Mouse (Mus musculus): ENCODE measurements around the gene Bud31. TPM values are rescaled to one million over a fixed set of nuclear protein-coding genes. Genes with fewer than 3 reads are reported as not detected.

Gene Bud31
- polyA plus RNA-seq, 1 experiment from 2014 or later: 172 TPM

DNA sequence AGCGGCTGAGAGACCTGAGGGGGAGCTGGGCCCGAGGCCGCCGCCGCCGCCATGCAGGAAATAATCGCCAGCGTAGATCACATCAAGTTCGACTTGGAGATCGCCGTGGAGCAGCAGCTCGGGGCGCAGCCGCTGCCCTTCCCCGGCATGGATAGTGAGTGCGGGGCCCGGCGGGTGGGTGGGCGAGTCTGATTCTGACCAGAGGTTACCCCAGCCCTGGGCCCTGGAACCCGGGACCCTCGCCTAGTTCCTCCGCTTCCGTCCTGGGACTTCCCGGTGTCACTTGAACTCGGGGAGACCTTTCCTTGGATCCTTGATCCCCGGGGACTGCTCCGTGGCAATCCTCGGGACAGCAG is 27.1 kb downstream of the Bud31 start:
- Histone ChIP-seq H3K4me1 (replicated peaks) (peaks cover 25% of the 10 kb centered on the region), H3K27ac (replicated peaks) (peak overlapping the region; percentile 82), H3K4me2 (peak overlapping the region; percentile 94), H3K27me3 (no peaks in the 10 kb centered on the region), H3K4me3 (peak overlapping the region; percentile 92), H3K9me3 (no peaks in the 10 kb centered on the region), H3K36me3 (peaks cover 25% of the 10 kb centered on the region), H3K9ac (peak overlapping the region; percentile 96)
- peak; percentile 76 for ATAC-seq (ENCODE audit: low FRiP score, low read depth)
- 0% methylated on average over 26 of the region's 28 CpGs for WGBS

DNA sequence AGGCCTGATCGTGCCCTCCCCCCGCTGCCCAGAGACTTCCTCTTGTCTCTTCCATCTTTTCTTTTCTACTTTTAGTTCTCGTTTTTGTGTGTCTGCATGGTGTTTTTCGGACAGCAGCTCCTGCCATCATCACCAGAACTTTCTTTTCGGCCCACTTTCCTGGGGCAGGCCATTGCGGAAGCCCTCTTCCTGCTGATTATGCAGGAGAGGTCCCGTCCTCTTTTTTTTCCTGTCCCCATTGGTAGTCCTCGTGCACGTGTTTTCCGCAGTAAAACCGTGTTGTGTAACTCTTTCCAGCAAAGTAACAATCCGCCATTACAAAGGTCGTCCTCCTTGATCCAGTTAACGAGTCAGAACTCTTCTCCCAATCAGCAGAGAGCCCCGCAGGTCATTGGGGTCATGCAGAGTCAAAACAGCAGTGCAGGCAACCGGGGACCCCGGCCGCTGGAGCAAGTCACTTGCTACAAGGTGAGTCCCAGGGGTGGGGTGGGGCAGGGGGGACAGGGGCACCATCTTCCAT is 38.4 kb downstream of the Bud31 start:
- no peak for ATAC-seq (ENCODE audit: low FRiP score, low read depth)
- H3K9me3 ChIP-seq: no peaks in the 10 kb centered on the region
- H3K4me2 ChIP-seq: no peak overlapping the region
- peaks cover 91% of the 10 kb centered on the region for H3K36me3 ChIP-seq
- no peaks in the 10 kb centered on the region for H3K4me1 ChIP-seq (replicated peaks)
- 89% methylated on average over 18 of the region's 18 CpGs for WGBS
- H3K27me3 ChIP-seq: no peaks in the 10 kb centered on the region
- no peak overlapping the region for H3K27ac ChIP-seq (replicated peaks)
- no peak overlapping the region for H3K4me3 ChIP-seq
- no peak overlapping the region for H3K9ac ChIP-seq

- H3K4me1 ChIP-seq (replicated peaks): peaks cover 16% of the 10 kb centered on the region
- WGBS: 87% methylated on average over 2 of the region's 2 CpGs
- ATAC-seq (ENCODE audit: low FRiP score, low read depth): no peak
Measured at GRCm38 (mm10) chr5:145185244-145185643, 45.1 kb downstream of the Bud31 start.

GRCm38 (mm10) chr5:145189416-145189815 is 49.3 kb downstream of the Bud31 start:
- ATAC-seq (ENCODE audit: low FRiP score, low read depth): no peak
- Histone ChIP-seq H3K36me3 (peaks cover 41% of the 10 kb centered on the region), H3K4me1 (replicated peaks) (peaks cover 28% of the 10 kb centered on the region), H3K4me2 (0 out of 2 replicates have a peak overlapping the region, but pooled peaks have one; percentile 77), H3K9ac (no peak overlapping the region), H3K4me3 (no peak overlapping the region), H3K27me3 (no peaks in the 10 kb centered on the region), H3K27ac (replicated peaks) (no peak overlapping the region), H3K9me3 (no peaks in the 10 kb centered on the region)
- 98% methylated on average over 6 of the region's 6 CpGs for WGBS

More at GRCm38 (mm10) chr5:145185244-145185643, 45.1 kb downstream of the Bud31 start:
- Histone ChIP-seq H3K36me3 (peaks cover 67% of the 10 kb centered on the region), H3K27ac (replicated peaks) (no peak overlapping the region), H3K4me2 (no peak overlapping the region), H3K9ac (no peak overlapping the region), H3K4me3 (no peak overlapping the region), H3K27me3 (no peaks in the 10 kb centered on the region), H3K9me3 (no peaks in the 10 kb centered on the region)

- Histone ChIP-seq H3K4me2 (peak overlapping the region; percentile 77), H3K4me3 (peak overlapping the region; percentile 82), H3K27me3 (no peaks in the 10 kb centered on the region), H3K9me3 (no peaks in the 10 kb centered on the region), H3K27ac (replicated peaks) (peak overlapping the region; percentile 89), H3K4me1 (replicated peaks) (peaks cover 28% of the 10 kb centered on the region), H3K36me3 (peaks cover 42% of the 10 kb centered on the region), H3K9ac (peak overlapping the region; percentile 91)
- ATAC-seq (ENCODE audit: low FRiP score, low read depth): no peak
- WGBS: 57% methylated on average over 5 of the region's 5 CpGs
Measured at GRCm38 (mm10) chr5:145190373-145190772, 50.2 kb downstream of the Bud31 start.

DNA sequence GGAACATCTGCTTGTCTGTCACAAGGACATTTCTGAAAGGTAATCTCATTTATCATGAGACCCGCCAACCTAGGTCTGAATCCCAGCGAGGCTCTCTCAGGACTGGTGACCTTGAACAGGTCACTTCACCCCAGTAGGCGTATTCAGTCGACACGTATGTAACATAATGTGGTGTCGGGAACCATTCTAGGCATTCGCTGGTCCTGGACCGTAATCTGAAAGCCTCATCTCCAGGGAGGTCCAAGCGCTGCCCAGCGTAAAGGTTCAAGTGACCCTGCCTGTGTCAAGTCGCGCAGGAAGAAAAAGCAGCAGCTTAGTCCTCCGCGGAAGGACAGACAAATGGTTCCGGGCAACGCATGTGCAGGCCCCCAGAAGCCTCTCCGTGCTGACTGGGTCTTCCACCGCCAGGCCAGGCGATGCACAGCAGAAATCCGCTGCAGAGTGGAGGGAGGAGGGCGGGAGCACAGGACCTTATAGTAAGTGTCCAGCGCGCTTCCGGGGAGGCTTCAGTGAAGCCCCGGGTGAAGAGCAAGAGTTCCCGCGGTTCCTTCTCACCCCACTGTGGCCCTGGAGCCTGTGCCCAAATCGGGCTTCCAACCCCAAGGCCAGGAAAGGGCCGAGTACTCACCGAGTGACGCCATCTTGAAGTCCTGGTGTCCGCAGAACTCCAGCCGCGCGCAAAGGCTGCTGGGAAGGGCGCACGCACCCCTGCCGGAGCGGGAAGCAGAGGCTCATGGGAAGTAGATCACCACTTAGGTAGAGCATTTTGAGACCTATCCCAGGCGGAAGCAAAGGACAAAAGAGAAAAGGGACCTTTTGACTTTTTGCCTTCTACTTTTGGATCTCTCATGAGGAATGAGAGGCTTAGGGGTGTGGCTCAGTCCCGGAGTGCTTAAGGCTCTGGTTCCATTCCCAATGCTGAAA is 51.0 kb downstream of the Bud31 start:
- Histone ChIP-seq H3K27me3 (no peaks in the 10 kb centered on the region), H3K4me3 (peak overlapping the region; percentile 82), H3K4me1 (replicated peaks) (peaks cover 28% of the 10 kb centered on the region), H3K36me3 (peaks cover 42% of the 10 kb centered on the region), H3K27ac (replicated peaks) (peak overlapping the region; percentile 89), H3K4me2 (peak overlapping the region; percentile 77), H3K9ac (peak overlapping the region; percentile 91), H3K9me3 (no peaks in the 10 kb centered on the region)
- WGBS: 1% methylated on average over 41 of the region's 41 CpGs
- peak; percentile 92 for ATAC-seq (ENCODE audit: low FRiP score, low read depth)

- peak; percentile 1; the same call in 1 of the 2 replicates for ATAC-seq (ENCODE audit: low FRiP score, low read depth)
- Histone ChIP-seq H3K27ac (replicated peaks) (peak within 1 kb of the TSS; percentile 89), H3K4me1 (replicated peaks) (peaks cover 28% of the 10 kb centered on the region), H3K9ac (peak within 1 kb of the TSS; percentile 91), H3K27me3 (no peaks in the 10 kb centered on the region), H3K4me3 (peak within 1 kb of the TSS; percentile 82), H3K4me2 (peak within 1 kb of the TSS; percentile 77), H3K36me3 (peaks cover 34% of the 10 kb centered on the region), H3K9me3 (no peaks in the 10 kb centered on the region)
- 89% methylated on average over 2 of the region's 2 CpGs for WGBS
Measured at GRCm38 (mm10) chr5:145191962-145192361, 51.8 kb downstream of the Bud31 start, which contains the start of gene Atp5j2. TSS of gene Atp5j2 (minus strand) at chr5:145192062.

Other genes with a start within 250 kb of the Bud31 start
- 33.9 and 36.0 TPM in 2 replicates for gene Smurf1, start 174.5 kb upstream of the Bud31 start, polyA plus RNA-seq (2015; fragmentation: Nextera tagmentation; extraction: Ambion mirVana)
- not detected in 2 replicates for gene Gm4871, start 107.6 kb upstream of the Bud31 start, polyA plus RNA-seq (2015; fragmentation: Nextera tagmentation; extraction: Ambion mirVana)
- not detected in 2 replicates for gene 1700018F24Rik, start 97.4 kb upstream of the Bud31 start, polyA plus RNA-seq (2015; fragmentation: Nextera tagmentation; extraction: Ambion mirVana)
- gene Arpc1a, start 56.5 kb upstream of the Bud31 start, polyA plus RNA-seq (2015; fragmentation: Nextera tagmentation; extraction: Ambion mirVana): 234 and 236 TPM in 2 replicates
- gene Kpna7, start 56.3 kb upstream of the Bud31 start, polyA plus RNA-seq (2015; fragmentation: Nextera tagmentation; extraction: Ambion mirVana): not detected in 2 replicates
- gene Arpc1b, start 26.1 kb upstream of the Bud31 start, polyA plus RNA-seq (2015; fragmentation: Nextera tagmentation; extraction: Ambion mirVana): 73.2 and 88.7 TPM in 2 replicates
- 114 and 122 TPM in 2 replicates for gene Pdap1, start 124 bp upstream of the Bud31 start, polyA plus RNA-seq (2015; fragmentation: Nextera tagmentation; extraction: Ambion mirVana)
- 19.7 and 22.4 TPM in 2 replicates for gene Ptcd1, start 26.7 kb downstream of the Bud31 start, polyA plus RNA-seq (2015; fragmentation: Nextera tagmentation; extraction: Ambion mirVana)
- gene Cpsf4, start 26.9 kb downstream of the Bud31 start, polyA plus RNA-seq (2015; fragmentation: Nextera tagmentation; extraction: Ambion mirVana): 47.3 and 49.7 TPM in 2 replicates
- gene Atp5j2, start 51.7 kb downstream of the Bud31 start, polyA plus RNA-seq (2015; fragmentation: Nextera tagmentation; extraction: Ambion mirVana): 716 and 780 TPM in 2 replicates
- gene Zkscan14, start 61.5 kb downstream of the Bud31 start, polyA plus RNA-seq (2015; fragmentation: Nextera tagmentation; extraction: Ambion mirVana): 13.1 and 14.4 TPM in 2 replicates
- gene Zkscan5, start 64.2 kb downstream of the Bud31 start, polyA plus RNA-seq (2015; fragmentation: Nextera tagmentation; extraction: Ambion mirVana): 13.8 and 15.3 TPM in 2 replicates
- 29.0 and 31.6 TPM in 2 replicates for gene Zfp655, start 91.4 kb downstream of the Bud31 start, polyA plus RNA-seq (2015; fragmentation: Nextera tagmentation; extraction: Ambion mirVana)
- gene Zscan25, start 140.1 kb downstream of the Bud31 start, polyA plus RNA-seq (2015; fragmentation: Nextera tagmentation; extraction: Ambion mirVana): 0.43 and 0.63 TPM in 2 replicates
- gene Cyp3a57, start 204.9 kb downstream of the Bud31 start, polyA plus RNA-seq (2015; fragmentation: Nextera tagmentation; extraction: Ambion mirVana): not detected in 2 replicates

All from hindbrain, embryonic 15.5 days (tissue).